Mouse (Mus musculus): ENCODE results near the gene Slc51a. TPM values are rescaled to one million over a fixed set of nuclear protein-coding genes. Genes with fewer than 3 reads are reported as not detected.

Gene Slc51a
- total and polyA plus RNA-seq, 3 experiments, result 0.08 to 0.17 TPM; not detected in 1

- H3K27ac ChIP-seq (ENCODE audit: insufficient read depth, low read depth), result no peak overlapping the region
- TF ChIP-seq SMC3 (IDR thresholded peaks at IDR 0.05; ENCODE audit: low read depth, low read length) (no peak), ETS1 (conservative IDR thresholded peaks at IDR 0.05; ENCODE audit: low read depth, low read length) (no peak), ZC3H11A (IDR thresholded peaks at IDR 0.05; ENCODE audit: low read depth, low read length) (no peak), ZNF384 (IDR thresholded peaks at IDR 0.05; ENCODE audit: low read depth, low read length) (no peak), PAX5 (IDR thresholded peaks at IDR 0.05; ENCODE audit: low read length) (no peak), JUND (conservative IDR thresholded peaks at IDR 0.05; ENCODE audit: low read depth, low read length) (no peak), POLR2AphosphoS2 (IDR thresholded peaks at IDR 0.05; ENCODE audit: low read depth, low read length) (no peak), BHLHE40 (IDR thresholded peaks at IDR 0.05; ENCODE audit: low read depth, low read length) (no peak), NRF1 (IDR thresholded peaks at IDR 0.05; ENCODE audit: low read depth, low read length) (no peak), MYC (IDR thresholded peaks at IDR 0.05; ENCODE audit: low read depth, low read length) (no peak), ZMIZ1 (IDR thresholded peaks at IDR 0.05; ENCODE audit: low read depth, low read length) (no peak)
- no peak for DNase-seq (ENCODE audit: extremely low read depth)
- no peak overlapping the region for H3K4me2 ChIP-seq (ENCODE audit: insufficient read depth, low read depth, poor library complexity, severe bottlenecking)
- dilution Hi-C loops (cut with MboI; ENCODE audit: extremely low pct_ligation_motif_present, extremely low pct_unique_long_range_greater_than_20kb, low sequenced_read_pairs), result no loop called here
- no peaks in the 10 kb centered on the region for H3K9me3 ChIP-seq (replicated peaks; ENCODE audit: low read length)
- peaks cover 2% of the 10 kb centered on the region for H3K27me3 ChIP-seq (replicated peaks)
- no peaks in the 10 kb centered on the region for H3K79me2 ChIP-seq (replicated peaks; ENCODE audit: control insufficient read depth, extremely low read depth, insufficient read depth, poor library complexity, severe bottlenecking)
- in situ Hi-C loops (cut with MboI; ENCODE audit: low pct_ligation_motif_present, low pct_unique_long_range_greater_than_20kb, low sequenced_read_pairs), result loop anchor here (5.0 kb wide), 1 partner anchor 121 kb away; no protein-coding TSS in a partner anchor
- no peak overlapping the region for H3K9ac ChIP-seq (ENCODE audit: insufficient read depth, low read depth)
- H3K4me3 ChIP-seq (replicated peaks in 1 of 3; ENCODE audit: low read depth in 2 of 3, low read length in 2 of 3, poor library complexity in 1 of 3), result no peak overlapping the region
- H3K36me3 ChIP-seq (replicated peaks in 1 of 2; ENCODE audit: control insufficient read depth in 1 of 2, insufficient read depth in 1 of 2, low read length in 1 of 2), result no peaks in the 10 kb centered on the region
- H3K4me1 ChIP-seq (ENCODE audit: control insufficient read depth in 1 of 2, insufficient read depth in 2 of 2), result peaks cover 0 to 2% of the 10 kb centered on the region in 2 experiments; a peak in 1 of 4 replicates
These were observed 23.7 kb upstream of the Slc51a start for GRCm38 (mm10) chr16:32511338-32511734.

GRCm38 (mm10) chr16:32510399-32511337, 23.0 kb upstream of the Slc51a start:
- H3K27me3 ChIP-seq (replicated peaks), result peaks cover 2% of the 10 kb centered on the region
- H3K27ac ChIP-seq (ENCODE audit: insufficient read depth, low read depth), result no peak overlapping the region
- dilution Hi-C loops (cut with MboI; ENCODE audit: extremely low pct_ligation_motif_present, extremely low pct_unique_long_range_greater_than_20kb, low sequenced_read_pairs), result no loop called here
- H3K79me2 ChIP-seq (replicated peaks; ENCODE audit: control insufficient read depth, extremely low read depth, insufficient read depth, poor library complexity, severe bottlenecking), result no peaks in the 10 kb centered on the region
- H3K4me2 ChIP-seq (ENCODE audit: insufficient read depth, low read depth, poor library complexity, severe bottlenecking), result no peak overlapping the region
- DNase-seq (ENCODE audit: extremely low read depth), result no peak
- TF ChIP-seq ZC3H11A (IDR thresholded peaks at IDR 0.05; ENCODE audit: low read depth, low read length) (no peak), USF2 (conservative IDR thresholded peaks at IDR 0.05; ENCODE audit: low read depth, low read length) (no peak), MEF2A (IDR thresholded peaks at IDR 0.05; ENCODE audit: borderline replicate concordance, low read depth, low read length) (no peak), MXI1 (IDR thresholded peaks at IDR 0.05; ENCODE audit: low read depth, low read length) (no peak), E2F4 (IDR thresholded peaks at IDR 0.05; ENCODE audit: insufficient replicate concordance, low read depth, low read length) (no peak), BHLHE40 (IDR thresholded peaks at IDR 0.05; ENCODE audit: low read depth, low read length) (no peak), RAD21 (IDR thresholded peaks at IDR 0.05; ENCODE audit: low read depth, low read length) (no peak), ZKSCAN1 (IDR thresholded peaks at IDR 0.05; ENCODE audit: borderline replicate concordance, low read depth, low read length) (no peak), SMC3 (IDR thresholded peaks at IDR 0.05; ENCODE audit: low read depth, low read length) (no peak), UBTF (IDR thresholded peaks at IDR 0.05; ENCODE audit: low read depth, low read length) (no peak), JUND (conservative IDR thresholded peaks at IDR 0.05; ENCODE audit: low read depth, low read length) (no peak), HCFC1 (IDR thresholded peaks at IDR 0.05; ENCODE audit: low read depth, low read length) (no peak), IRF4 (IDR thresholded peaks at IDR 0.05; ENCODE audit: low read depth, low read length) (no peak)
- H3K9me3 ChIP-seq (replicated peaks; ENCODE audit: low read length), result no peaks in the 10 kb centered on the region
- in situ Hi-C loops (cut with MboI; ENCODE audit: low pct_ligation_motif_present, low pct_unique_long_range_greater_than_20kb, low sequenced_read_pairs), result loop anchor here (5.0 kb wide), 1 partner anchor 122 kb away; no protein-coding TSS in a partner anchor
- H3K4me1 ChIP-seq (ENCODE audit: control insufficient read depth in 1 of 2, insufficient read depth in 2 of 2), result peaks cover 0 to 2% of the 10 kb centered on the region in 2 experiments; a peak in 1 of 4 replicates
- H3K36me3 ChIP-seq (replicated peaks in 1 of 2; ENCODE audit: control insufficient read depth in 1 of 2, insufficient read depth in 1 of 2, low read length in 1 of 2), result no peaks in the 10 kb centered on the region
- H3K9ac ChIP-seq (ENCODE audit: insufficient read depth, low read depth), result no peak overlapping the region
- no peak overlapping the region for H3K4me3 ChIP-seq (replicated peaks in 1 of 3; ENCODE audit: low read depth in 2 of 3, low read length in 2 of 3, poor library complexity in 1 of 3)
